Mouse (Mus musculus): ENCODE data around the gene Xylt1. TPM values are rescaled to one million over a fixed set of nuclear protein-coding genes. Genes with fewer than 3 reads are reported as not detected.

The Xylt1 gene
- total RNA-seq, 2 experiments from 2014 or later: 1.8 to 2.4 TPM

GRCm38 (mm10) chr7:117435730-117436441 is 55.1 kb downstream of the Xylt1 start:
- peak; percentile 20 to 42 for DNase-seq

GRCm38 (mm10) chr7:117436892-117437291 is 56.1 kb downstream of the Xylt1 start:
- DNase-seq: no peak

- DNase-seq: peak in 1 of 2 experiments; percentile 16
Observed at GRCm38 (mm10) chr7:117440994-117441393, 60.2 kb downstream of the Xylt1 start.

GRCm38 (mm10) chr7:117442639-117443038 is 61.9 kb downstream of the Xylt1 start:
- no peak for DNase-seq

GRCm38 (mm10) chr7:117443215-117443614 is 62.4 kb downstream of the Xylt1 start:
- DNase-seq: no peak

- DNase-seq: peak in 1 of 2 experiments; percentile 11
Observed at GRCm38 (mm10) chr7:117445471-117445870, 64.7 kb downstream of the Xylt1 start.

GRCm38 (mm10) chr7:117449605-117450004 is 68.8 kb downstream of the Xylt1 start:
- DNase-seq: no peak

GRCm38 (mm10) chr7:117451212-117451611 is 70.4 kb downstream of the Xylt1 start:
- no peak for DNase-seq

- DNase-seq: no peak
Observed at GRCm38 (mm10) chr7:117452269-117452668, 71.5 kb downstream of the Xylt1 start.

GRCm38 (mm10) chr7:117454789-117455548 is 74.2 kb downstream of the Xylt1 start:
- no peak for DNase-seq

- DNase-seq: peak; percentile 40 to 76
Observed at GRCm38 (mm10) chr7:117462196-117462935, 81.6 kb downstream of the Xylt1 start.

- DNase-seq: no peak
Observed at GRCm38 (mm10) chr7:117464956-117465355, 84.2 kb downstream of the Xylt1 start.

- DNase-seq: no peak
Observed at GRCm38 (mm10) chr7:117466006-117466780, 85.4 kb downstream of the Xylt1 start.

GRCm38 (mm10) chr7:117470243-117470802 is 89.5 kb downstream of the Xylt1 start:
- DNase-seq: peak; percentile 55 to 82

- DNase-seq: no peak
Observed at GRCm38 (mm10) chr7:117472055-117472780, 91.4 kb downstream of the Xylt1 start.

GRCm38 (mm10) chr7:117472781-117473743 is 92.3 kb downstream of the Xylt1 start:
- DNase-seq: no peak

- DNase-seq: no peak
Observed at GRCm38 (mm10) chr7:117474302-117474701, 93.5 kb downstream of the Xylt1 start.

GRCm38 (mm10) chr7:117475106-117475505 is 94.3 kb downstream of the Xylt1 start:
- no peak for DNase-seq

- DNase-seq: no peak
Observed at GRCm38 (mm10) chr7:117478937-117479336, 98.2 kb downstream of the Xylt1 start.

- no peak for DNase-seq
Observed at GRCm38 (mm10) chr7:117480831-117481230, 100.1 kb downstream of the Xylt1 start.

Measured in heart, adult 18-20 months (tissue).